In genomic region chr15:92491376-92491775, GRCm38 (mm10) we compare ENCODE assay signal across 20 mouse cellular contexts.
A peak's percentile ranks its signal among the peaks of the same experiment; 100 is the strongest.
DNase-seq lines count a peak whose midpoint lies in the region; ATAC-seq lines count a peak whose summit lies in the region.
"Had no signal": no experiment of that assay in that cellular context is flagged by ENCODE, and none has a peak within 500 bp of the region (broad histone marks: within the 10 kb centered on the region; RNA-seq: fewer than 3 reads in every experiment).

No protein-coding gene starts in this region.

- no peak for DNase-seq in frontal cortex, postnatal 10 days (ENCODE audit: low spot score in 2 of 2)
- peak; percentile 6 to 17 for DNase-seq in layer of hippocampus, adult 8-10 months (ENCODE audit: low spot score in 2 of 2)
- no peak for DNase-seq in layer of hippocampus, postnatal 10 days (ENCODE audit: low spot score in 2 of 2)
- DNase-seq in left cerebral cortex, postnatal 25 days (ENCODE audit: low spot score in 2 of 2): peak; percentile 12 to 65
- no peak for DNase-seq in left cerebral cortex, adult 9 months (ENCODE audit: low spot score in 2 of 2)
- DNase-seq: adrenal gland, adult 8-10 months; adrenal gland, postnatal 25 days; cerebellum, adult 11 months; cerebellum, adult 2 months; cerebellum, adult 9-11 months; cerebellum, postnatal 25 days; forebrain, postnatal 0 days; gastrocnemius, postnatal 25 days; heart, adult 18-20 months; heart, postnatal 10 days; heart, postnatal 36 days had no signal

- peak; percentile 81 for ATAC-seq in frontal cortex, adult (ENCODE audit: low TSS enrichment)
- ATAC-seq: activated CD4-positive, CD25-positive, alpha-beta regulatory T cell, adult 4 months; forebrain, embryonic 14.5 days; forebrain, postnatal 0 days; hindbrain, embryonic 16.5 days had no signal

- intact Hi-C loops in left cerebral cortex, postnatal 25 days (cut with DNase I): loop anchor here (5.0 kb wide), 2 partner anchors 91 to 131 kb away; no protein-coding TSS in a partner anchor

Comparison
In these comparisons a context has a peak if more than half of its experiments do, and no peak if none do; other contexts are left out.
1. DNase-seq: peak in layer of hippocampus, adult 8-10 months (2 of 2) and left cerebral cortex, postnatal 25 days (2 of 2); none in frontal cortex, postnatal 10 days (0 of 2), layer of hippocampus, postnatal 10 days (0 of 2) and left cerebral cortex, adult 9 months (0 of 2).